Mouse (Mus musculus) cerebral cortex, adult 2 months (tissue): ENCODE data around the gene 2900026A02Rik.

Experiments
- WGBS: fragments of 180-500 bp; shearing (Covaris S2); methylation state at CpG from one replicate; pipeline ENCODE4 v1.1.7; 2018; 5-methylcytosine and 5-hydroxymethylcytosine counted together

The 2900026A02Rik gene

GRCm38 (mm10) chr5:113210314-113210713 lies 10.7 kb downstream of the 2900026A02Rik start:
- 77% methylated on average over 6 of the region's 6 CpGs for WGBS

- 77% methylated on average over 13 of the region's 13 CpGs for WGBS
Observed at GRCm38 (mm10) chr5:113209898-113210297, 11.1 kb downstream of the 2900026A02Rik start.

- 57% methylated on average over 11 of the region's 11 CpGs for WGBS
Observed at GRCm38 (mm10) chr5:113209401-113209750, 11.7 kb downstream of the 2900026A02Rik start.

GRCm38 (mm10) chr5:113208622-113209400 lies 12.2 kb downstream of the 2900026A02Rik start:
- 47% methylated on average over 11 of the region's 11 CpGs for WGBS

DNA sequence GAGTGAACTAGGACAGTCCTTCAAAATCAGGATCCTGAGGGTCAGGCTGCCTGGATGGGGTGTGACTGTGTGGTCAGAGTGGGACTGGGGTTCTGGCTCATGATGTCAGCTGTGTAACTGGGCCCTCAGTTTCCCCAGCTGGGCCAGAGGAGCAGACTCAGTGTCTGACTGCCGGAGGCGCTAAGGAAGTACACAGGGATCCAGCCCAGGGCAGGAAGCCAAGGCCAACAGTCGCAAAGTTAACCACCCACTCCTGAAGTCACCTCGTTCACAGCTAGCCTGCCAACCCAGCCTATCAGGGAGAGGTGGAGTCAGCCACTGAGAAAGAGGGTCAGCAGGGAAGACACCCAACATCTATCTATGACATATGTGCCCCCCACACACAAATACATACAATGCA lies 13.0 kb downstream of the 2900026A02Rik start:
- WGBS: 30% methylated on average over 4 of the region's 4 CpGs

DNA sequence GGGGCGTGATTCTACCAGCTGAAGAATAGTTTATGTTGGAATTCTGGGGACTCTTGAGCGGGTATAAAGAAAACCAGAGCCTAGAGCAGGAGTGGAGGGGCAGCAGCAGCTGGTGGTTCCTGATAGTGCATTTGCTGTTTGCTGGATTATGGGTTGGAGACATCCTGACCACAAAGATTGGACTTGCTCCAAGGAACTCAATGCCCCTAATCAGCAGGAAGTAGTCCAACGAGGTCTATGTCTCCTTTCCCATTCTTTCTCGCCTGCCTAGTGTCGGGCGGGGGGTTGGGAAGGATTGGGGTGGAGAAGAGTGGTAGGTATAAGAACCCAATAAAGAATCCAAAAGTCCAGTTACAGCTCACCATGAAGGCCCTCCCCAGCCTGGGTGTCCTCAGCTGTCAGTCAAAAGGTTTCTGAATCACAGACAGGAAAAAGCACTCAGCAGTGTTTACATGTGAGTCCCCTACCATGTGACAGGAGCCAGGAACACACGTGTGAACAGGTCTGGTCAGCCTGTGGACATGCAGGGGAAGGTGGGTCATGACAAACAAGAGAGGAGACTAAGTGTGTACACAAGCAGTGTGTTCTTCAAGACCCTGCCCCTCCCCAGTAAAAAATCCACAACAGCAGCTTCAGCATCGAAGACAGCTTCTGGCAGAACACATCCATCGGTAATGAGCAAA lies 14.2 kb downstream of the 2900026A02Rik start:
- 64% methylated on average over 9 of the region's 9 CpGs for WGBS

DNA sequence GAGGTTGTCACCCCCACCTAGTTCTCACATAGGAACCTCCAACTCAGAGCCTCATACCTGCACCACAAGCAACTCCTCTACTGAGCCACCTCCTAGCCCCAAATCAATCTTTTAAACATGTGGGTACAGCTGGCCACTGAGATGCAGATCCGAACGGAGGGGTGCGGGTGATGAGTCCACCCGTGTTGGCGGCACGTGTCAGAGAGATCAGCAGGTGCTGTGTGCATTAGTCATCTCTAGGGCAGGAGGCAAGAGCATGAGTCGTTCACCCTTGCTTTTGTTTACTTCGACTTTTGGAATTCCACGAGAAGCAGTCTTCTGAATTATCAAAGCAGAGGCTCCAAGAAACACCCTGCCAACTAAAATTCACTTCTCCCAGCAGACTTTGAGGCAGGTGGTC lies 16.8 kb downstream of the 2900026A02Rik start:
- 87% methylated on average over 9 of the region's 9 CpGs for WGBS

DNA sequence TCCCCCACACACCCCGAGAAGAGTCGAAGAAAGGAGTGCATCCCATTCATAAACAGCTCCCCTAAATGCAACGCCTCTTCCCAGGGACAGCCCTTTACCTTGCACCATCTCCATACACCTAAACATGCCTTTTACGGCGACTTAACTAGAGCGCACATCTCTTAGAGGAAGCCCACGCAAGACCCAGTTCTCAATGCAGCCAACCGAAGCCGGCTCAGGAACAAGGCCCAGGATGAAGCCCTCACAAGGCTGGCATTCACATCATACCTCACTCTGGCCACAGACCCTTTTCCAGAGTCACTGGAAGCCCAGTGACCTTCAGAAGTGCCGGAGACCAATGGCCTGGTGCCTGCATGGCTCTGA lies 21.3 kb downstream of the 2900026A02Rik start:
- WGBS: 64% methylated on average over 10 of the region's 10 CpGs

DNA sequence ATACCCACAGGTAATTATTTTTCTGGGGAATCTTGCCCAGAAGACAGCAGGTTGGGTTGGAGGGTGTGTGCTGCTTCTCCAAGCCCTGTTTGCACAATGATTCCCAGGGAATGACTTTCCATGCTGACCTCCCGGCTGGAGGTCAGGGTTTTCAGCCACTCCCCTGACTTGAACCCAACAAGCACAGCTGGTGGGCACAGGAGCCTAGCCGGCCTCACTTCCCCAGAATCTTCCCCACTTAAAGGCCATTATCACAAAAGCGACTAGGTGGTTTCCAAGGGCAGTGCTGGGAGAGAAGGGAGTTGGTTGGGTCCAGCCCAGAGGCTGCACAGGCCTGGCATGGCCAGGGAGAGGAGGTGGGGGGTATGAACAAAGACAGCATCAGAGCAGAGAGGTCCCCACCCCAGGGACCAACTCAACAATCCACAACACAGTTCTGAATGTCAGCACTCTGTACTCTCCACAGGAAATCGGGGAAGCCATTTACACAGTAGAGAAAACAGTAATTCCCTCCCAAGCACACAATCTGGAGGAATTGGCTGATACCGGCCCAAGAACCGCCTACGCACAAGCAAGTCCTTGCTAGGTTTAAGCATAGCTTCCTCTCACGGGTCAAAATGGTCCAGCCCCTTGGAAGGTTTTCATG lies 21.8 kb downstream of the 2900026A02Rik start:
- 39% methylated on average over 8 of the region's 8 CpGs for WGBS

GRCm38 (mm10) chr5:113196916-113197794 lies 23.9 kb downstream of the 2900026A02Rik start:
- 63% methylated on average over 9 of the region's 9 CpGs for WGBS

DNA sequence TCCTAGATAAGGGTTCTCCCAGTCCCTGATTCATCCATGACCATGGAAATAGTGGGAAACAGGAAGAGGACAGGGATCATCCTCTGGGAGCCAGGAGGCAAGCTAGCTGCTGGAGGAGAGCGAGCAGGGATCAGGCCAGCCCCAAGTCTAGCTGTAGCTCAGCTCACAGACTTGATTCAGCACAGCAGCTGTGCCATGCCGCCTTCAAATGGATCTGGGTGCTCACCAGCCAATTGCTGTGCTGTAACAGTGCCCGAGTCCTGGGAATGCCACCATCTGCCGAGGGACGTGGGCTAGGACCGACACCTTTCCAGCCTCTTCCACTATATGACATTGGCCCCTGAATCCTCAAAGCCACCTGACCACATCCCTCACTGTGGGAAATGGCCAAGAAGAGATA lies 25.1 kb downstream of the 2900026A02Rik start:
- WGBS: 56% methylated on average over 6 of the region's 6 CpGs

DNA sequence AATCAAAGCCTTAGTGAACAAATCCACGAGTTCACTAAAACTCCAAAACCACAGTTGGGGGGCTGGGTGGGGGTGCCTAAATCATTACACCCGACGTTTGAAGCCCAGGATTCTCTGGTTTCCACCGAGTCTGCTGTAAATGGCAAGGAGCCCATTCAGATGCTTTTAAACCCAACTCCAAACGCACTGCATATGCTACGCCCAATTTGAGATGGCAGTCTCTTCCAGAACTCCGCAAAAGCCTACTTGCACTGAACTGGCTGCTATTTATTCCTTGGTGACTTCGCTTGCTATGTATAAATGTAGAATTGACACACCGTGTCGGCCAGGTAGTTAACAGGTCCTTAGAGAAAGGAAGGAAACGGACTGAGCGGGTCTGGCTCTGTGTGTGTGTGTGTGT lies 25.6 kb downstream of the 2900026A02Rik start:
- 42% methylated on average over 12 of the region's 12 CpGs for WGBS

GRCm38 (mm10) chr5:113193762-113194161 lies 27.3 kb downstream of the 2900026A02Rik start:
- WGBS: 63% methylated on average over 18 of the region's 18 CpGs

- 54% methylated on average over 14 of the region's 14 CpGs for WGBS
Observed at GRCm38 (mm10) chr5:113191901-113192300, 29.1 kb downstream of the 2900026A02Rik start.

DNA sequence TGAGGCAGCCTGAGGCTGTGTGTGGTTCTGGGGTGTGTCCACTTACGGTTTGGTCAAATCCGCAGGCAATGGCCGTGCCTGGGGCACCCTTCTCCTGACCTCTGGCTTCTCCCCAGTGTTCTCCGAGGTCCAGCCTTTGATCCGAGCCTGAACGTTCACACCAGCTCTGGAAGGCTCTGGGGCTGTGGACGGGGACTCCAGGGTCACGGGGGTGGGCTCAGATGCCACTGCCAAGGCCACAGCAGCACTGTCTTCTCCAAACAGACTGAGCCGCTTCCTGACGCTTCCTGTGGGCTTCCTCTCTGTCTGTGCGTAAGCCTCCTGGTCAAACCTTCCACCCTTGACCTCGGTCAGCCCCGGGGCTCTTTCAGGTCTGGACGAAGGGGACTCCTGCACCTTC lies 30.5 kb downstream of the 2900026A02Rik start:
- WGBS: 78% methylated on average over 14 of the region's 14 CpGs

GRCm38 (mm10) chr5:113181441-113181840 lies 39.6 kb downstream of the 2900026A02Rik start:
- 55% methylated on average over 6 of the region's 6 CpGs for WGBS

- 82% methylated on average over 15 of the region's 15 CpGs for WGBS
Observed at GRCm38 (mm10) chr5:113180755-113181154, 40.3 kb downstream of the 2900026A02Rik start.

DNA sequence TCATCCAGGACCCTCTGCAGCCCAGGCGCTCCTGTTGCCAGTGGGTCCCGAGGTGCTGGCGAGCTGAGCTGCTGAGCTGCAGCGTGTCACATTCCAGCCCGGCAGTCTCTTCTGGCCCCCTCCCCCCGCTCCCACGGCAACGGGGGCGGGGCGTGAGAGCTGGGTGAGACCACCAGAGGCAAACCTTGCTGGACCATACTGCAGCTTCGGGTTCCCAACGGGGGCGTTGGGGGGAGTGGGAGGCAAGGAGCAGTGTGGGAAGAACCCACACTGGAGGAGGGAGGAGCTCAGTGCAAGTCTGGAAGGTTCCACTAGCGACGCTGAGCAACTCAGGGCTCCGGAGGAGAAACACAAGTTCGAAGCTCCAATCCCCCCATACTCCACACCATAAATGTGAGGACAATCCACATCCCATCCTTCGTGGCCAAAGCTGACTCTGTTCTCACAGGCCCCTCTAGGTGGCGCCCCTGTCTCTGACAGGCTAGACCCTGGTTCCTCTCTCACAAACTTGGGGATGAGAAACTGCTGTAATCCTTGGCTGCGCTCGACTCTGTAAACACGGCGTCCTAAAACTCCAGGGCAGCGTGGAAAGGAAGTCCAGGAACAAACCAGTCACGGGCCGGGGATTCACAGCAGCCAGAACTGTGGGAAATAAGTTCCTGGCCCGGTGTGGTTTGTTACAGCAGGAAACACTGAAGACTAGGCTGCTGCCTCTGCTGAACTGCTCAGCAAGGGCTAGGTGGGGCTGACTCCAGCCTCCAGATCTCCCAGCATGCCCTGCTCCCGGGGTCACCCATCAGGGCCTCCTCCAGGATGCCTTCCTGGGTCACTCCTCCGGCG lies 41.0 kb downstream of the 2900026A02Rik start:
- 7% methylated on average over 30 of the region's 30 CpGs for WGBS

DNA sequence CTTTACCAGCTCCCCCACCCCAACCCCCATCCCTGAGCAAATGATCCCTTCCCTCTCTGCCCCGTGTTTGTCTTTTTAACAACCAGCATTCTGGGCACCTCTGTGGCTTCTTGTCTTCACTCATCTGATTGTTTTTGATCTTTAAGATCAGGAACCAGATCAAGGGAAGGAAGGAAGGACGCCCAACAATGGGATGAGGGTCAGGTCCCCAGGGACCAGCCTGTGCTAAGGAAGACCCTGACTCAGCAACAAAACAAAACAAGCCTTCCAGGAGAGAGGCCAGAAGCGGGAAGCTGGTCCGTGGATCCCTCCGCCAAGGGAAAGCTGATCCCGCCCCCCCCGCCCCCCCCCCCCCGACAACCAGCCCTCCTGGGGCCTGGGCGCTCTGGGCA lies 41.6 kb downstream of the 2900026A02Rik start:
- 19% methylated on average over 8 of the region's 9 CpGs for WGBS

- 85% methylated on average over 10 of the region's 10 CpGs for WGBS
Observed at GRCm38 (mm10) chr5:113175976-113176375, 45.1 kb downstream of the 2900026A02Rik start.
